ENCODE assay signal across 9 mouse cellular contexts in the genomic region with DNA sequence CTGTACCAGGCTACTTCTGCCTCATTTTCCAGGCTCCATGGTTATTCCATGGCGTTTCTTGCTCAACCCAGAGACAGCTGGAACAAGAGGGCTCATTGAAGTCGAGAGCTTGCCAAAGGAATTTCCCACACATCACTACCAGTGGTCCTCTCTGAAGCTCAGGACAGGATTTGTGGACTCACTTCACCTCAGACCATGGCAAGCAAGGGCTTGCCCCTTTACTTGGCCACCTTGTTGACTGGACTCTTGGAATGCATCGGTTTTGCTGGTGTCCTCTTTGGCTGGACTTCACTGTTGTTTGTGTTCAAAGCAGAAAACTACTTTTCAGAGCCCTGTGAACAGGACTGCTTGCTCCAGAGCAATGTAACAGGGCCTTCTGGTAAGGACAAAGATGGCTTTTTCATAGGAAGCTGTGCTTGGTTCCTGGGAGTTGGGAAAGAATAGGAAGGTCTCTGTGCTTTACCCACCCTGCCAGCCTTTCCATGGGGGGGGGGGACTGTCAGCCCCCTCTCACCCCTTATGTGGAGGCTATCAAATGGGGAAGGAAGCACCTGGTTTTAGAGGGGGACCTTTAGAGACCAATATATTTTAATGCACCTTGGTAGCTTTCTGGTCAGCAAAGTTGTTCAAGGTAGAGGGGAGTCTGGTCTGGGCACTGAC. TPM values are rescaled to one million over a fixed set of nuclear protein-coding genes. Genes with fewer than 3 reads are reported as not detected.
DNase-seq lines count a peak whose midpoint lies in the region; ATAC-seq and TF ChIP-seq lines count a peak whose summit lies in the region.
"Had no signal": no experiment of that assay in that cellular context is flagged by ENCODE, and none has a peak within 500 bp of the region (broad histone marks: within the 10 kb centered on the region; RNA-seq: fewer than 3 reads in every experiment).

No protein-coding gene starts in this region.

- no peak for TF ChIP-seq CTCF in kidney, postnatal 0 days (IDR thresholded peaks at IDR 0.05; ENCODE audit: low read depth)

- H3K27me3 ChIP-seq in kidney, postnatal 0 days (ENCODE audit: insufficient read depth, low read length): no peaks in the 10 kb centered on the region
- no peaks in the 10 kb centered on the region for H3K27me3 ChIP-seq in embryonic facial prominence, embryonic 11.5 days (ENCODE audit: control insufficient read depth, insufficient read depth, low read length)

- H3K27ac ChIP-seq in kidney, postnatal 0 days: peak overlapping the region; percentile 80; the same call in 1 of the 2 replicates
- H3K27ac ChIP-seq in embryonic facial prominence, embryonic 11.5 days (replicated peaks; ENCODE audit: low read depth, low read length): no peak overlapping the region

- ATAC-seq in kidney, postnatal 0 days (replicated peaks; ENCODE audit: low FRiP score, low read depth): no peak
- no peak for ATAC-seq in embryonic facial prominence, embryonic 11.5 days (replicated peaks; ENCODE audit: insufficient number of reproducible peaks, low FRiP score, low TSS enrichment, low read depth)

- H3K4me2 ChIP-seq in kidney, postnatal 0 days (ENCODE audit: low read length): peak overlapping the region; percentile 62
- H3K4me2 ChIP-seq in embryonic facial prominence, embryonic 11.5 days (ENCODE audit: low read depth, low read length): peak overlapping the region; percentile 50

- H3K9me3 ChIP-seq in kidney, postnatal 0 days (replicated peaks; ENCODE audit: low read length): no peaks in the 10 kb centered on the region
- no peaks in the 10 kb centered on the region for H3K9me3 ChIP-seq in embryonic facial prominence, embryonic 11.5 days (replicated peaks; ENCODE audit: control insufficient read depth, low read length)

- peak overlapping the region; percentile 41 for H3K4me3 ChIP-seq in kidney, postnatal 0 days (replicated peaks; ENCODE audit: low read depth, low read length)
- H3K4me3 ChIP-seq in embryonic facial prominence, embryonic 11.5 days (ENCODE audit: low read depth, low read length): peak overlapping the region; percentile 5; the same call in 1 of the 2 replicates

- peaks cover 8% of the 10 kb centered on the region; the same call in 1 of the 2 replicates for H3K4me1 ChIP-seq in kidney, postnatal 0 days (replicated peaks; ENCODE audit: insufficient read depth, low read length)
- H3K4me1 ChIP-seq in embryonic facial prominence, embryonic 11.5 days (ENCODE audit: control insufficient read depth, insufficient read depth, low read length): no peaks in the 10 kb centered on the region

- WGBS in kidney, postnatal 0 days: 42% methylated on average over 3 of the region's 3 CpGs
- 65% methylated on average over 3 of the region's 3 CpGs for WGBS in embryonic facial prominence, embryonic 11.5 days

- DNase-seq in kidney, postnatal 0 days (ENCODE audit: low spot score): peak; percentile 41
- no peak for DNase-seq in kidney, postnatal 36 days
- no peak for DNase-seq in embryonic facial prominence, embryonic 11.5 days (ENCODE audit: low spot score)
- DNase-seq in induced T-regulatory cell, adult 2 months (ENCODE audit: low read depth): peak; percentile 32
- DNase-seq in naive thymus-derived CD4-positive, alpha-beta T cell, adult 2 months (ENCODE audit: low read depth): peak; percentile 13
- DNase-seq in cerebellum, adult 11 months: no peak
- no peak for DNase-seq in left cerebral cortex, postnatal 25 days (ENCODE audit: low spot score in 2 of 2)
- no peak for DNase-seq in cerebellum, postnatal 25 days

- H3K9ac ChIP-seq in kidney, postnatal 0 days (ENCODE audit: low read depth, low read length): peak overlapping the region; percentile 61
- H3K9ac ChIP-seq in embryonic facial prominence, embryonic 11.5 days (replicated peaks; ENCODE audit: low read length): no peak overlapping the region

- H3K36me3 ChIP-seq in kidney, postnatal 0 days (ENCODE audit: insufficient read depth, low read length): no peaks in the 10 kb centered on the region
- H3K36me3 ChIP-seq in embryonic facial prominence, embryonic 11.5 days (replicated peaks; ENCODE audit: control insufficient read depth, insufficient read depth, low read depth, low read length): no peaks in the 10 kb centered on the region

- intact Hi-C loops in left cerebral cortex, postnatal 25 days (cut with DNase I): no loop called here

RNA-seq across cellular contexts. Expression of a gene that starts 1.2 kb away (rescaled TPM):
- polyA plus RNA-seq in kidney, postnatal 0 days (2015; fragmentation: Nextera tagmentation; extraction: Ambion mirVana): 36.7 and 41.4 TPM in 2 replicates
- polyA plus RNA-seq in embryonic facial prominence, embryonic 11.5 days (2014; fragmentation: Nextera tagmentation; extraction: Ambion mirVana): 37.2 and 38.9 TPM in 2 replicates
- total RNA-seq in left cerebral cortex, postnatal 25 days (2021): under 1 TPM; 0.41 to 0.53 TPM

RNA-seq across cellular contexts. Expression of a gene that starts 42.6 kb away (rescaled TPM):
- not detected in 2 replicates for polyA plus RNA-seq in kidney, postnatal 0 days (2015; fragmentation: Nextera tagmentation; extraction: Ambion mirVana)
- 0.60 and 0.78 TPM in 2 replicates for polyA plus RNA-seq in embryonic facial prominence, embryonic 11.5 days (2014; fragmentation: Nextera tagmentation; extraction: Ambion mirVana)
- not detected for total RNA-seq in left cerebral cortex, postnatal 25 days (2021)

RNA-seq across cellular contexts. Expression of a gene that starts 50.4 kb away (rescaled TPM):
- polyA plus RNA-seq in kidney, postnatal 0 days (2015; fragmentation: Nextera tagmentation; extraction: Ambion mirVana): not detected in 2 replicates
- polyA plus RNA-seq in embryonic facial prominence, embryonic 11.5 days (2014; fragmentation: Nextera tagmentation; extraction: Ambion mirVana): not detected in 2 replicates
- not detected for total RNA-seq in left cerebral cortex, postnatal 25 days (2021)
- polyA plus RNA-seq: large intestine, adult 2 months had no signal

RNA-seq across cellular contexts. Expression of a gene that starts 51.1 kb away (rescaled TPM):
- polyA plus RNA-seq in kidney, postnatal 0 days (2015; fragmentation: Nextera tagmentation; extraction: Ambion mirVana): 1.1 and 1.3 TPM in 2 replicates
- 2.4 and 3.2 TPM in 2 replicates for polyA plus RNA-seq in embryonic facial prominence, embryonic 11.5 days (2014; fragmentation: Nextera tagmentation; extraction: Ambion mirVana)
- 100 to 1,000 TPM in 1 of 2 experiments, 10 to 100 TPM in 1; 87.6 to 102 TPM for total RNA-seq in left cerebral cortex, postnatal 25 days (2021)

Comparison
In these comparisons a context has a peak if more than half of its experiments do, and no peak if none do; other contexts are left out.
1. DNase-seq: peak in kidney, postnatal 0 days (single experiment), induced T-regulatory cell, adult 2 months (single experiment) and naive thymus-derived CD4-positive, alpha-beta T cell, adult 2 months (single experiment); none in kidney, postnatal 36 days (0 of 2), embryonic facial prominence, embryonic 11.5 days (single experiment), cerebellum, adult 11 months (single experiment), left cerebral cortex, postnatal 25 days (0 of 2) and cerebellum, postnatal 25 days (0 of 2).